Mouse (Mus musculus) adrenal gland, postnatal 25 days (tissue): ENCODE data around the gene Ugt1a9. TPM values are rescaled to one million over a fixed set of nuclear protein-coding genes. Genes with fewer than 3 reads are reported as not detected.
"Not testable (repeated sequence)": the region's sequence is repeated elsewhere in the genome, so short reads cannot be mapped to it uniquely, and the experiment has no call there.

Source experiments
- DNase-seq: peaks from one replicate; pipeline ENCODE4 v3.0.0; 2021; ENCODE audit warnings: mixed read lengths
- long read RNA-seq: library from polyadenylated mRNA; stranded (forward); transcript quantifications from one replicate; pipeline ENCODE4 v2.0.0, GENCODE M21; 2021
- total RNA-seq: library from RNA; stranded (reverse); gene quantifications from 2 replicates; pipeline ENCODE4 v1.2.3, GENCODE M21; 2021

Gene Ugt1a9
- total RNA-seq, result 0.67 TPM in 1 of 2 replicates, not detected in the other
- long read RNA-seq, transcript Ugt1a9-201 (5 exons, 2,190 nt), result major isoform, 9 of 37 reads
- long read RNA-seq, partial matches to known transcripts, result 23 of 37 reads
- long read RNA-seq, other reads (novel, unspliced or antisense), result 5 of 37 reads

DNA sequence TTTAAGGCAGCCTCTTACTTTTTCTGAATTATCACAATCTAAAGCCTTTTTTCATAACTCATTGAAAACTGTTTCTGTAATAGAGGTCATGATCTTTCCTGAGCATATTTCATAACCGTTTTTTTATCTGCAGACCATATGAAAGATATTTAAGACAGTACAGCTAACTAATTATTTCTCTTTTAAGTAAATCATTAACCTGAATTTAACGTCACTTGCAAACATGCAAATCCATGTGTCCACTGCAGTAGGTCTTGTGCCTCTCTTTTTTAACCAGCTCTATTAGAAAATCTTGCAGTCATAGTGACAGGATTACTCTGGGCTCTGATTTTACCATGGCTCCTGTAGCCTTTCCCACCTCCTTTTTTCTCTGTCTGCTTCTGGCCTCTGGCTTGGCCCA lies at the start of gene Ugt1a9:
TSS of gene Ugt1a9 (plus strand) at position 306 of the 400 bp plus-strand sequence.
- no peak for DNase-seq

DNA sequence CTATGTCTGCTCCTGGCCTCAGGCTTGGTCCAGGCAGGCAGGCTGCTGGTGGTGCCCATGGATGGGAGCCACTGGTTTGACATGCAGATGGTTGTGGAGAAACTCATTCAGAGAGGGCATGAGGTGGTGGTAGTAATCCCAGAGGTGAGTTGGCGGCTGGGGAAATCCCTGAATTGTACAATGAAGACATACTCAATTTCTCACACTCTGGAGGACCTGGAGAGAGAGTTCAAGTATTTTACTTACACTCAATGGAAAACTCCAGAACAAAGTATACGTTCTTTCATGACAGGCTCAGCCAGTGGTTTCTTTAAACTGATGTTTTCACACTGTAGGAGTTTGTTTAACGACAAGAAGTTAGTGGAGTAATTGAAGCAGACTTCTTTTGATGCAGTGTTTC lies 45.4 kb upstream of the Ugt1a9 start:
- DNase-seq, result not testable (repeated sequence)

DNA sequence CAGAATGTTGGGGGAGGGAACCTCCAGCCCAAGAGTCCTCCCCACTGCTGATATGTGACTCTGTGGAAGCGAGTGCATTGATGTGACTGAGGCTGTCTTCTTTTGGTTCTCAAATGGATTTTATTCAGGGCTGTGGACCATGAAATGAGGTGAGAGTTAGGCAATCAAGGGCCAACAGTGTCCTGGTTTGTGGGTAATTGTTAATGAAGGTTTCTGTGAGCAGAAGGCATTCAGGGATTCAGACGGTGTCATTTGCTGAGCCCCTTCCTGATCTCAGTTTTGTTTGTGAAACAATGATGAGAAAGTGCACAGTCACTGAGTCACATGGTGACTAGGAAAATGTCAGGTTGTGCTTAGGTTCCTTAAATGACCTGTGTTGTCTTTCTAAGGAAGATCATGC lies 27.6 kb upstream of the Ugt1a9 start:
- DNase-seq, result not testable (repeated sequence)

- DNase-seq, result peak; percentile 1
These were observed 25.7 kb upstream of the Ugt1a9 start for GRCm38 (mm10) chr1:88044832-88045437.

- DNase-seq, result not testable (repeated sequence)
These were observed 23.2 kb upstream of the Ugt1a9 start for GRCm38 (mm10) chr1:88047408-88047807.

GRCm38 (mm10) chr1:88055088-88055487 lies 15.5 kb upstream of the Ugt1a9 start, which contains the start of gene Ugt1a10:
Gene Ugt1a10 (plus strand): TSS chr1:88055388.
- no peak for DNase-seq

GRCm38 (mm10) chr1:88066472-88067102 lies 4.0 kb upstream of the Ugt1a9 start:
- not testable (repeated sequence) for DNase-seq

- no peak for DNase-seq
These were observed 302 bp downstream of the Ugt1a9 start for GRCm38 (mm10) chr1:88070902-88071301.

DNA sequence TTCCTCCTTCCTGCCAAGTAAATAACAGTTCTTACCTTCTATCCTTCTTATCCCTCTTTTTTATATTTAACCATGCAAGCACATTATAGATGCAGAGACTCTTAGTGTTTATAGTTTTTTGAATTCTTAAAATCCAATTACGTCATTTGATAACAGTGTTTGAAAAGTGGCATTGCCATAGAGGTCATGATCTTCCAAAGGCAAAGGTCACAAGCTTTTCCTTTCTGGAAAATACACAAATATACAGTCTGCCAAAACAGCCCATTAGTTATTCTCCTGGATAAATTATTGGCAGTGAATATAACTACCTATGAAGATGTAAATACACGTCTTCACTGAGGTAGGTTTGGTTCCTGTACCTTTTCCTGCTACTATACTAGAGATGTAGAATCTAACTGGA lies 3.9 kb downstream of the Ugt1a9 start:
- no peak for DNase-seq

DNA sequence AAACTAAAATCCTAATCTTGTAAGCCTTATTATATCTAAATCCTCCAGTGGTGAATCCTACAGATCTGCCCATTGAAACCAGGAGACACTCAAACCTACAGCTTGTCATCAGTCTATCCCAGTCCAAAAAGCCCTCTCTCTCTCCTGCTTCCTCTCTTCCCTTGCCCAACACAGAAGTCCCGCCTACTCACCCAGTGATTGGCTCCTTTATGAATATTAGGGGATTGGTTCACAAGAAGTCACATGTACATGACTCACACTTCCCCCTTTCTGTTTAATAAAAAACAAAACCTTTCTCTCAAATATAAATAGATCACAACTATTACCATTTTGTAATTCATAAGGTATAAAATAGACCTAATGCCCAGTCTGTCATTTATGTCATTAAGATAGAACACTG lies 6.5 kb downstream of the Ugt1a9 start:
- no peak for DNase-seq

GRCm38 (mm10) chr1:88081670-88082069 lies 11.1 kb downstream of the Ugt1a9 start:
- no peak for DNase-seq

- DNase-seq, result no peak
These were observed 15.5 kb downstream of the Ugt1a9 start for GRCm38 (mm10) chr1:88086125-88086524.

- no peak for DNase-seq
These were observed 16.9 kb downstream of the Ugt1a9 start, which contains the start of gene Ugt1a8 for GRCm38 (mm10) chr1:88087513-88087912. Gene Ugt1a8 (plus strand): TSS chr1:88087813.

- no peak for DNase-seq
These were observed 21.7 kb downstream of the Ugt1a9 start for GRCm38 (mm10) chr1:88092341-88092740.

DNA sequence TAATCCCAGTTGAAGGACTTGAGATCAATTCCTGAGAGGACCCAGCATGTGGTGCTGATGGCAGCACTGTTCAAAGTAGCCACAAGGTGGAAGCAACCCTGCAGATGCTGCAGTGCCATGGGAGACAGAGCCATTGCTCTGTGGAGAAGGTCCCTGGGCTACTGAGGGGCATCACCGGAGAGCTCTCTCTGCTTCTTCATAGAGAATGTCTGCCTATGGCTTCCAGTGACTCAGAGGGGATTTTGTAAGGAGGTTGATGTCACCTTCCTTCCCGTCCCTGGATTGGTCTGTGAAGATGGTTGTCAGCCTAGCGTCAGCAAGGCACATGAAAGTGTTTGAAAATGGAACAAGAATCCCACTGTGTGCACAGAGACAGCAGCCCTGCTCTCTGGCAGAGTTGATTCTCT lies 23.7 kb downstream of the Ugt1a9 start:
- not testable (repeated sequence) for DNase-seq

GRCm38 (mm10) chr1:88094941-88095492 lies 24.4 kb downstream of the Ugt1a9 start, which contains the start of gene Ugt1a7c:
Gene Ugt1a7c (plus strand): TSS chr1:88095062.
- DNase-seq, result no peak

- DNase-seq, result not testable (repeated sequence)
These were observed 27.9 kb downstream of the Ugt1a9 start for GRCm38 (mm10) chr1:88098546-88098945.

DNA sequence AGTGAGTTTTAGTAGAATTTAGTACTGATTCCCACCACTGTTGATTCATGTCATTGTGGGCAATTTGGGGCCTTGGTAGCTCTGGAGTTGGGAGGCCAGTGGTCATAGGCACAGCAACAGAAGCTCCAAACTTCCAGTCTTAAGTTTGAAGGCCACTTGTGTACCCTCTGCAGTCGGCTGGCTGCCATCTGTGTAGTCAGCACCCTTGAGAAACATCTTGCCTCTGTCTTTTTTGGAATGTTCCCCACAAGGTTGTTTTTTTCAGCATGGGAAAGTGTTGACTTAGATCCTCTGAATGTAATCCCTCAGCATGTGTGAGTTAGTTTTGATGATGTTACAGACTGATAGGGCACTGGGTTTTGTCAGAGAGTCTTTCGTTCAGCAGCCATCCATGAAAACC lies 29.1 kb downstream of the Ugt1a9 start:
- DNase-seq, result peak; percentile 23

DNA sequence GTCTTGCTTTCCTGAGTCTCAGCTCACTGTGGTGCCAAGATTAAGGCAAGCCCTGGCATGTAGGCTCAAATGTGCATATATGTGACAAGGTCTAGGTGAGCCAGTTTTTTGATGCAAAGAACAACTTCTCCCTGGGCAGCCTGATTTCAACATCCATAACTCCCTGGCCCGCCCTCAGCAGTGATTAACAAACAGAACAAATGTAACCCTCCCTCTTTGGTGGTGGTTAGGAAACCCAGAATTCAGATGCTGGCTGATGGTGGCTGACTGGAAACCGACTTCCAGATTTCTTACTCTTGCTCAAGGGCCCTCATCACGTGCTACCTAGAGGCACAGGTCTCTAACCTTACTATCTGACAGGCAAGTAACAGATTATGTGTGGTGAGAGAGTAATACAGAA lies 32.4 kb downstream of the Ugt1a9 start, which contains the start of gene Ugt1a6b:
TSS of gene Ugt1a6b (plus strand) at position 234 of the 400 bp plus-strand sequence.
- DNase-seq, result not testable (repeated sequence)

DNA sequence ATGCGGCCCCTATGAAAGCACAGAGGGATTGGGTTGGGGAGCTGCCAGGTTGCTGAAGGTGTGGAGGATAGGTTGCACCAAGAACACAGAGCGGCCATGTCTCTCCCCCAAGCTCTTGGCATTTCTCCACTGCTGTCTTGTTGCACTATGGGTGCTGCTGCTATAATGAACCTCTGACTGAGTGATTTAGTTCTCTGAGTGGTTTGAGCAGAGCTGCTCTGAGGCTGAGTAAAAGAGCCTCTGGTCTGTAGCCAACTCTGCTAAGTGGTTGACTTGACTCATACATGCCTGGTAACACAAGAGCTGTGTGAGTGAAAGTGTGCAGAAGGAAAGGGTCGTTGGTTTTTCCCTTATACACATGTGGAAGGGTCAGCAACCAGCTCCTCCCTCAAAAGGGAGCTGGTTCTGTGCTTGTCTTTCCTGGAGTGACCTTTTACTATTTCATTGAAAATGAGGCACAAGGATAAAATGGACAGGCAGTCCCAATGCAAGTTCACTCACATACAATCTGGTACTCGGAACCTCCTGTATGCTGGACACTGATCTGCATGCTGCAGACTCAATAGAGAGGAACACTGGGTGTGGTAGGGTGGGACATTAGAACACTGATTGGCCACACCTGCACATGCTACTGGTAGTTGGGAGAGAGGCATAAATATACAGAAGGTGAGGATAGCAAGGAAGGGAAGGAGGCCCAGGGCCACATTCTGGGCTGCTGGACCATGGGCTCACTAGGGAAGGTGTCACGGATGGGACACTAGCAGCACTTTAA lies 33.3 kb downstream of the Ugt1a9 start:
- DNase-seq, result not testable (repeated sequence)

DNA sequence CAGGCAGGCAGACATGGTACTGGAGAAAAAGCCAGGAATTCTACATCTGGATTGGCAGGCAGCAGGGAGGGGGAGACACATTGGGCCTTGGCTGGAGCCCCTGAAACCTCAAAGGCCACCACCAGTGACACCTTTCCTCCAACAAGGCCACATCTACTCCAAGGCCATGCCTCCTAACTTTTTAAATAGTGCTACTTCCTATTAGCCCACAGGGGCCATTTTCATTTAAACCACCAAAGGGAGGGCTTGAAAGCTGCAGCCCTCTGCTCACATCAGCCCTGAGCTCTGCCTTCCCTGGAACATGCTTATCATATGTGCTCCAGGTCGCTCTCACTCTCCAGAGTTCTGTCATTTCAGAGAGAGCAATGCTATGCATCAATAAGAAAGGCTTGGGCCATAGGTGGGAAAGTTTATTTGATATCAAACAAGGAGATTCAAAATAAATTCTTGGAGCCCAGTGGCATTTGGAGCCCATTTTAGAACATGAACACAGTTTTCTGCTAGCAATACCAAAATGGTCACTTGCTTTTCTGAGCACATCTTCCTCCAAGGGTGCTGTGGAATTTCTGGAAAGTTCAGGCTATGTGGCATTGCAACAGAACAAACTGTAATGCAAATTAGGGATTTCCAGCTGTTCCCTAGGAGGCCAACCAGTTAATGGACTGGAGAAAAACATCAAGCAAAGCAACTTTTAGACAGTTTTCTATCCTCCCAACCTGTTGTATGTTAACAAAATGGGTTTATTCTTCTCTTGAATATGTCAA lies 34.2 kb downstream of the Ugt1a9 start:
- no peak for DNase-seq
